9 mouse cellular contexts compared by ENCODE assay signal in the genomic region with DNA sequence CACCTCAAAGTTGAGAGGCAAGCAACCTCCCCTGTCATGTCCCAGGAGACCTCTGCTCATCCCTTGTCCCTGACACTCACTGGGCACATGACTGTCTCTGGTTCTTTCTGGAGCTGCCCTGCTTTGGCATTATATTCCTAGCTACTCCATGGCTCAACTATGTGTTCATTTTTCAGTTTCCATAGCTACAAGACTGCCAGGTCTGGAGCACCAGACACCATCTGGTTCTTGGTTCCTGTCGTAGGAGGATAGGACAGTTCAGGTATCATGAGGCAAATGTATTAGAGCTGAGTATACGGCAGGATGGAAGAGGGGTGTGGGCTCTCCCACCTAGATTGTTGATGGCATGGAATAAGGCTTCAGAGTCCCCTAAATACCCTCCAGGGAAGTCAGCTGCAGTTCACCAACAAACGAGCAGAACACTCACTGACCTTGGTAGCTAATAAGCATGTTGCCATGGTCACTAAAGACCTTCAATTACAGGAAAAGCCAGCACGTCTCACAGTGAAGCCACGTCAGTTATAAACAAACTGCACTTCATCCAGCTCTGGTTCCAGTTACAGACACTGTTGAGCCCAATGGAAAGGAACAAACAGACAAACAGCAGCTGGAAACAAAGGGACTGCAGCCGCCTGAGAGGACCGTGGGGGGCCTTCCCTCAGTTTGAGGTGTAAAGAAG.
DNase-seq lines count a peak whose midpoint lies in the region; ATAC-seq and TF ChIP-seq lines count a peak whose summit lies in the region.
"Had no signal": no experiment of that assay in that cellular context is flagged by ENCODE, and none has a peak within 500 bp of the region (broad histone marks: within the 10 kb centered on the region; RNA-seq: fewer than 3 reads in every experiment).

No protein-coding gene starts in this region.

- 37% methylated on average over 7 of the region's 7 CpGs for WGBS in kidney, adult 2 months
- 13% methylated on average over 7 of the region's 7 CpGs for WGBS in forebrain, postnatal 0 days
- WGBS in midbrain, postnatal 0 days = 16% methylated on average over 7 of the region's 7 CpGs
- WGBS in thymus, adult 2 months = 81% methylated on average over 7 of the region's 7 CpGs

- H3K9ac ChIP-seq in forebrain, postnatal 0 days = no peak overlapping the region
- no peak overlapping the region for H3K9ac ChIP-seq in midbrain, postnatal 0 days (replicated peaks; ENCODE audit: low read length, poor library complexity, severe bottlenecking)
- H3K9ac ChIP-seq: heart, embryonic 13.5 days had no signal

- 0 out of 2 replicates have a peak, but pooled peaks cover 2% of the 10 kb centered on the region for H3K4me1 ChIP-seq in kidney, adult 2 months (ENCODE audit: control insufficient read depth, insufficient read depth, low read length)
- H3K4me1 ChIP-seq in forebrain, postnatal 0 days (ENCODE audit: insufficient read depth) = peaks cover 6% of the 10 kb centered on the region; the same call in 1 of the 2 replicates
- H3K4me1 ChIP-seq in midbrain, postnatal 0 days (ENCODE audit: insufficient read depth, low read length) = no peaks in the 10 kb centered on the region
- no peaks in the 10 kb centered on the region for H3K4me1 ChIP-seq in thymus, adult 2 months (replicated peaks; ENCODE audit: control insufficient read depth, insufficient read depth, low read length)

- peak; percentile 8 for DNase-seq in kidney, adult 2 months
- DNase-seq in kidney, postnatal 25 days = no peak
- peak; percentile 57 for DNase-seq in ZHBTc4 (ENCODE audit: low read depth, low spot score)
- DNase-seq in forebrain, postnatal 0 days = peak; percentile 35
- DNase-seq in midbrain, postnatal 0 days (ENCODE audit: low spot score) = peak; percentile 59
- DNase-seq in spleen, postnatal 14 days (ENCODE audit: low spot score in 2 of 2) = no peak
- no peak for DNase-seq in thymus, adult 2 months
- no peak for DNase-seq in spleen, adult 18-20 months

- TF ChIP-seq CTCF in kidney, adult 2 months (conservative IDR thresholded peaks at IDR 0.05; ENCODE audit: insufficient read depth, insufficient read length, low read depth, low read length) = no peak
- no peak for TF ChIP-seq CTCF in forebrain, postnatal 0 days (IDR thresholded peaks at IDR 0.05; ENCODE audit: low read depth)
- no peak for TF ChIP-seq CTCF in midbrain, postnatal 0 days (IDR thresholded peaks at IDR 0.05)
- no peak for TF ChIP-seq CTCF in thymus, adult 2 months (IDR thresholded peaks at IDR 0.05; ENCODE audit: borderline replicate concordance, control insufficient read depth, extremely low read depth, insufficient read depth, low read length, poor library complexity)

- H3K27me3 ChIP-seq in kidney, adult 2 months (replicated peaks; ENCODE audit: control insufficient read depth, insufficient read depth, low read length) = no peaks in the 10 kb centered on the region
- H3K27me3 ChIP-seq in forebrain, postnatal 0 days (ENCODE audit: insufficient read depth, low read length) = no peaks in the 10 kb centered on the region
- H3K27me3 ChIP-seq in midbrain, postnatal 0 days (ENCODE audit: insufficient read depth, low read length) = no peaks in the 10 kb centered on the region
- no peaks in the 10 kb centered on the region for H3K27me3 ChIP-seq in thymus, adult 2 months (ENCODE audit: control insufficient read depth, insufficient read depth, low read length)
- H3K27me3 ChIP-seq: heart, embryonic 13.5 days had no signal

- H3K27ac ChIP-seq in kidney, adult 2 months (ENCODE audit: insufficient read depth, low read depth, low read length) = no peak overlapping the region
- peak overlapping the region; percentile 50; the same call in 1 of the 2 replicates for H3K27ac ChIP-seq in forebrain, postnatal 0 days (ENCODE audit: low read depth, low read length)
- no peak overlapping the region for H3K27ac ChIP-seq in midbrain, postnatal 0 days (ENCODE audit: low read depth, low read length)
- no peak overlapping the region for H3K27ac ChIP-seq in thymus, adult 2 months (ENCODE audit: control insufficient read depth, insufficient read depth, low read length)
- H3K27ac ChIP-seq: heart, embryonic 13.5 days had no signal

- no peak overlapping the region for H3K4me2 ChIP-seq in forebrain, postnatal 0 days (ENCODE audit: low read depth)
- no peak overlapping the region for H3K4me2 ChIP-seq in midbrain, postnatal 0 days (ENCODE audit: low read depth, low read length, poor library complexity, severe bottlenecking)
- H3K4me2 ChIP-seq: heart, embryonic 13.5 days had no signal

- ATAC-seq in forebrain, postnatal 0 days = peak; percentile 86
- peak; percentile 68 for ATAC-seq in midbrain, postnatal 0 days (ENCODE audit: low FRiP score)

- no peaks in the 10 kb centered on the region for H3K9me3 ChIP-seq in forebrain, postnatal 0 days (ENCODE audit: low read length)
- H3K9me3 ChIP-seq in midbrain, postnatal 0 days (ENCODE audit: low read length) = no peaks in the 10 kb centered on the region
- H3K9me3 ChIP-seq: heart, embryonic 13.5 days had no signal

- no peaks in the 10 kb centered on the region for H3K36me3 ChIP-seq in kidney, adult 2 months (ENCODE audit: control insufficient read depth, insufficient read depth, low read length)
- no peaks in the 10 kb centered on the region for H3K36me3 ChIP-seq in forebrain, postnatal 0 days (ENCODE audit: insufficient read depth)
- no peaks in the 10 kb centered on the region for H3K36me3 ChIP-seq in midbrain, postnatal 0 days (ENCODE audit: insufficient read depth, low read length)
- no peaks in the 10 kb centered on the region for H3K36me3 ChIP-seq in thymus, adult 2 months (ENCODE audit: control insufficient read depth, insufficient read depth, low read length)
- H3K36me3 ChIP-seq: heart, embryonic 13.5 days had no signal

- TF ChIP-seq POLR2A in kidney, adult 2 months (IDR thresholded peaks at IDR 0.05; ENCODE audit: low read depth, low read length) = no peak
- TF ChIP-seq POLR2A in thymus, adult 2 months (IDR thresholded peaks at IDR 0.05; ENCODE audit: control insufficient read depth, extremely low read depth, insufficient read depth, low read length, poor library complexity) = no peak

- H3K4me3 ChIP-seq in kidney, adult 2 months (ENCODE audit: insufficient read depth, low read depth, low read length) = no peak overlapping the region
- H3K4me3 ChIP-seq in forebrain, postnatal 0 days (ENCODE audit: low read depth, low read length) = no peak overlapping the region
- H3K4me3 ChIP-seq in midbrain, postnatal 0 days (ENCODE audit: low read depth, low read length) = no peak overlapping the region
- H3K4me3 ChIP-seq in thymus, adult 2 months (ENCODE audit: control insufficient read depth, insufficient read depth, low read length) = no peak overlapping the region
- H3K4me3 ChIP-seq: heart, embryonic 13.5 days had no signal

Comparison
In these comparisons a context has a peak if more than half of its experiments do, and no peak if none do; other contexts are left out.
1. DNase-seq: peak in kidney, adult 2 months (single experiment), ZHBTc4 (single experiment), forebrain, postnatal 0 days (single experiment) and midbrain, postnatal 0 days (single experiment); none in kidney, postnatal 25 days (0 of 2), spleen, postnatal 14 days (0 of 2), thymus, adult 2 months (single experiment) and spleen, adult 18-20 months (0 of 2).